Comparison of ENCODE assay signal across 9 mouse cellular contexts in genomic region chr14:31392873-31393545, GRCm38 (mm10). TPM values are rescaled to one million over a fixed set of nuclear protein-coding genes. Genes with fewer than 3 reads are reported as not detected.
DNase-seq lines count a peak whose midpoint lies in the region; ATAC-seq and TF ChIP-seq lines count a peak whose summit lies in the region.
"Had no signal": no experiment of that assay in that cellular context is flagged by ENCODE, and none has a peak within 500 bp of the region (broad histone marks: within the 10 kb centered on the region; RNA-seq: fewer than 3 reads in every experiment).

No protein-coding gene starts in this region.

- no peak overlapping the region for H3K9ac ChIP-seq in kidney, embryonic 14.5 days (ENCODE audit: low read depth, low read length)
- H3K9ac ChIP-seq in forebrain, embryonic 11.5 days (ENCODE audit: low read length), result no peak overlapping the region
- H3K9ac ChIP-seq in intestine, postnatal 0 days (ENCODE audit: low read depth, low read length), result no peak overlapping the region
- H3K9ac ChIP-seq: neural tube, embryonic 12.5 days; stomach, embryonic 15.5 days had no signal

- H3K4me1 ChIP-seq in kidney, embryonic 14.5 days (ENCODE audit: control insufficient read depth, insufficient read depth, low read length), result peaks cover 5% of the 10 kb centered on the region; the same call in 1 of the 2 replicates
- H3K4me1 ChIP-seq in cortical plate, adult 2 months (ENCODE audit: control insufficient read depth, insufficient read depth, low read length), result peaks cover 33% of the 10 kb centered on the region
- no peaks in the 10 kb centered on the region for H3K4me1 ChIP-seq in forebrain, embryonic 11.5 days (replicated peaks; ENCODE audit: control insufficient read depth, insufficient read depth, low read length)
- H3K4me1 ChIP-seq in intestine, postnatal 0 days (replicated peaks; ENCODE audit: control insufficient read depth, insufficient read depth, low read length), result no peaks in the 10 kb centered on the region
- H3K4me1 ChIP-seq: neural tube, embryonic 12.5 days had no signal

- ATAC-seq in kidney, embryonic 14.5 days (ENCODE audit: low FRiP score, low TSS enrichment), result no peak
- ATAC-seq in forebrain, embryonic 11.5 days (replicated peaks; ENCODE audit: low FRiP score), result no peak
- ATAC-seq in intestine, postnatal 0 days, result no peak

- DNase-seq in kidney, adult 11 months, result peak; percentile 3
- peak; percentile 61 for DNase-seq in left cerebral cortex, adult 11 months (ENCODE audit: low spot score)
- peak; percentile 63 to 69 for DNase-seq in right cerebral cortex, adult 2 months (ENCODE audit: low spot score in 2 of 2)
- DNase-seq in forebrain, embryonic 11.5 days (ENCODE audit: low spot score), result no peak

- H3K4me3 ChIP-seq in kidney, embryonic 14.5 days (ENCODE audit: low read length), result no peak overlapping the region
- no peak overlapping the region for H3K4me3 ChIP-seq in cortical plate, adult 2 months (ENCODE audit: insufficient read depth, low read length)
- H3K4me3 ChIP-seq in forebrain, embryonic 11.5 days (ENCODE audit: low read depth, low read length), result no peak overlapping the region
- no peak overlapping the region for H3K4me3 ChIP-seq in intestine, postnatal 0 days (ENCODE audit: low read depth, low read length)
- H3K4me3 ChIP-seq: neural tube, embryonic 12.5 days; stomach, embryonic 15.5 days had no signal

- no peaks in the 10 kb centered on the region for H3K36me3 ChIP-seq in kidney, embryonic 14.5 days (ENCODE audit: control insufficient read depth, insufficient read depth, low read length)
- H3K36me3 ChIP-seq in forebrain, embryonic 11.5 days (ENCODE audit: control insufficient read depth, insufficient read depth, low read length), result no peaks in the 10 kb centered on the region
- no peaks in the 10 kb centered on the region for H3K36me3 ChIP-seq in intestine, postnatal 0 days (ENCODE audit: control insufficient read depth, insufficient read depth)
- H3K36me3 ChIP-seq: neural tube, embryonic 12.5 days; stomach, embryonic 15.5 days had no signal

- WGBS in kidney, embryonic 14.5 days, result 74% methylated on average over 8 of the region's 8 CpGs
- 83% methylated on average over 8 of the region's 8 CpGs for WGBS in forebrain, embryonic 11.5 days
- 66% methylated on average over 8 of the region's 8 CpGs for WGBS in intestine, postnatal 0 days

- TF ChIP-seq POLR2A in cortical plate, adult 2 months (IDR thresholded peaks at IDR 0.05; ENCODE audit: extremely low read depth, insufficient read depth, low read length), result no peak

- H3K4me2 ChIP-seq in kidney, embryonic 14.5 days (replicated peaks; ENCODE audit: low read depth, low read length), result no peak overlapping the region
- H3K4me2 ChIP-seq in forebrain, embryonic 11.5 days (ENCODE audit: low read depth, low read length, severe bottlenecking), result no peak overlapping the region
- H3K4me2 ChIP-seq in intestine, postnatal 0 days (replicated peaks; ENCODE audit: low read depth), result no peak overlapping the region
- H3K4me2 ChIP-seq: neural tube, embryonic 12.5 days; stomach, embryonic 15.5 days had no signal

- TF ChIP-seq CTCF in cortical plate, adult 2 months (IDR thresholded peaks at IDR 0.05; ENCODE audit: extremely low read depth, insufficient read depth, low read length), result no peak
- TF ChIP-seq CTCF in intestine, postnatal 0 days (IDR thresholded peaks at IDR 0.05; ENCODE audit: low read depth), result no peak

- peaks cover 6% of the 10 kb centered on the region; the same call in 1 of the 2 replicates for H3K9me3 ChIP-seq in kidney, embryonic 14.5 days (ENCODE audit: control insufficient read depth, low read length)
- H3K9me3 ChIP-seq in forebrain, embryonic 11.5 days (ENCODE audit: control insufficient read depth, low read length), result no peaks in the 10 kb centered on the region; the same call in 1 of the 2 replicates
- no peaks in the 10 kb centered on the region for H3K9me3 ChIP-seq in intestine, postnatal 0 days (ENCODE audit: control insufficient read depth)
- H3K9me3 ChIP-seq: neural tube, embryonic 12.5 days; stomach, embryonic 15.5 days had no signal

- H3K27me3 ChIP-seq in kidney, embryonic 14.5 days (ENCODE audit: control insufficient read depth, insufficient read depth, low read length), result no peaks in the 10 kb centered on the region
- H3K27me3 ChIP-seq in forebrain, embryonic 11.5 days (ENCODE audit: control insufficient read depth, insufficient read depth, low read length), result no peaks in the 10 kb centered on the region
- H3K27me3 ChIP-seq in intestine, postnatal 0 days (replicated peaks; ENCODE audit: control insufficient read depth, insufficient read depth, low read length), result no peaks in the 10 kb centered on the region
- H3K27me3 ChIP-seq: neural tube, embryonic 12.5 days; stomach, embryonic 15.5 days had no signal

- no peak overlapping the region for H3K27ac ChIP-seq in kidney, embryonic 14.5 days (ENCODE audit: low read depth, low read length)
- H3K27ac ChIP-seq in cortical plate, adult 2 months (ENCODE audit: insufficient read depth, low read length), result peak overlapping the region; percentile 70
- no peak overlapping the region for H3K27ac ChIP-seq in forebrain, embryonic 11.5 days (ENCODE audit: low read depth, low read length)
- H3K27ac ChIP-seq in intestine, postnatal 0 days (ENCODE audit: low read depth, low read length), result no peak overlapping the region
- H3K27ac ChIP-seq: neural tube, embryonic 12.5 days; stomach, embryonic 15.5 days had no signal

RNA-seq across cellular contexts. Expression of gene Sh3bp5, which starts 42.9 kb away (rescaled TPM):
- polyA plus RNA-seq in kidney, embryonic 14.5 days (2014; fragmentation: Nextera tagmentation; extraction: Ambion mirVana), result 6.7 and 14.3 TPM in 2 replicates
- polyA plus RNA-seq in cortical plate, adult 2 months (2012; rRNA removed), result 43.8 and 55.2 TPM in 2 replicates
- 15.8 and 17.4 TPM in 2 replicates for polyA plus RNA-seq in forebrain, embryonic 11.5 days (2014; fragmentation: Nextera tagmentation; extraction: Ambion mirVana)
- 12.0 and 12.4 TPM in 2 replicates for polyA plus RNA-seq in intestine, postnatal 0 days (2015; fragmentation: Nextera tagmentation; extraction: Ambion mirVana)

RNA-seq across cellular contexts. Expression of gene Capn7, which starts 56.6 kb away (rescaled TPM):
- polyA plus RNA-seq in kidney, embryonic 14.5 days (2014; fragmentation: Nextera tagmentation; extraction: Ambion mirVana), result 27.4 and 49.8 TPM in 2 replicates
- 31.2 and 32.4 TPM in 2 replicates for polyA plus RNA-seq in cortical plate, adult 2 months (2012; rRNA removed)
- polyA plus RNA-seq in forebrain, embryonic 11.5 days (2014; fragmentation: Nextera tagmentation; extraction: Ambion mirVana), result 36.2 and 41.2 TPM in 2 replicates
- polyA plus RNA-seq in intestine, postnatal 0 days (2015; fragmentation: Nextera tagmentation; extraction: Ambion mirVana), result 18.6 and 18.7 TPM in 2 replicates
